Mouse (Mus musculus) adrenal gland, postnatal 14 days (tissue): ENCODE data around the gene Faap24. TPM values are rescaled to one million over a fixed set of nuclear protein-coding genes. Genes with fewer than 3 reads are reported as not detected.

ENCODE experiments used
- DNase-seq: peaks from one replicate; pipeline ENCODE4 v3.0.0; 2021; ENCODE audit warnings: mixed read lengths
- total RNA-seq: library from RNA; stranded (reverse); gene quantifications from 2 replicates; pipeline ENCODE4 v1.2.3, GENCODE M21; 2021

Gene Faap24
- total RNA-seq, 1 experiment from 2014 or later: 5.6 TPM

DNA sequence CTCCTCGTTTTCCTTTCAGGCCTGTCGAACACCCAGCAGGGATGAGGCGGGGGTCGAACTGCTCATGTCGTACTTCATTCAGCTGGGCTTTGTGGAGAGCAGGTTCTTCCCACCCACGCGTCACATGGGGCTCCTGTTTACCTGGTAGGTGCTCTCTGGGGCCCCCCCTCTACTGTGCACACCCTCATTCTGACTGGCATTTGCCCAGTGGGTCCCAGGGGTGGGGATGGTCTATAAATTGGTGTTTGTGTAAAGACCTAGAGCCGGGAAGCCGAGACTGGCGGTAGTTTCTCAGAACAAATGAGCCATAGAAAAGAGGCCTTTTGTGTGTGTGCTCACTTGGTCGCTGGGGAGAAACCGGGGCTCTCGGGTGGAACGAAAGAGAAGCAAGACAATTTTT is 25.5 kb downstream of the Faap24 start:
- DNase-seq: no peak

DNA sequence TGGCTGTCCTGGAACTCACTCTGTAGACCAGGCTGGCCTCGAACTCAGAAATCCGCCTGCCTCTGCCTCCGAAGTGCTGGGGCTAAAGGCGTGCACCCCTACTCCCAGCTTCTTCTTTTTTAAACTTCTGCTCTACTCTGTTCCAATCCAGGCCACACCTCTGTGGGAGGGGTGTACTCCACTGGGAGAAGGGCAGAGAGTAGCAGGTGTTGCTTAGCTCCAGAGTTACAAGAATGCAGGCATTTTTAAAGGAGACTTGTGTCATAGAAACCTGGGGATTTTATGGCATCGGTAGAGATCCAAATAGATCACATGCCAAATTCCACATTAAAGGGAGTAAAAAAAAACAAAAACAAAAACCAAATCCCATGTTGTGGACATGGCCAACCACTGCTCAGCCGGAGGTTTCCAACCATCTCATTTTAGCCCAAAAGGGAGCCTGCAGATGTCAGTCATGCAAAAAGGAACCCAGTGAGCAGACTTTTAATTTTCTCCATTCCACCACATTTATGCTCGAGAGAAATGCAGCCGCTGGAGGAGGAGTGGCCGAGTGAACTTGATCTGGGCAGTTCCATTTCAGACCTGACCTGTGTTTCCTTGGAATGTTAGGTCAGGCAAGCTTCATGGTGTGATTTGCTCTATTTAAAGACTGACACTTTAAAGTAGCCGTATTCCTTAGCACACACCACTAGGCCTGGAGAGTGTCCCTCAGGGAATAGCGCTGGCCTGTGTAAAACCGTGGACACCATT is 31.3 kb downstream of the Faap24 start:
- no peak for DNase-seq

- no peak for DNase-seq
Measured at GRCm38 (mm10) chr7:35362868-35363267, 33.8 kb downstream of the Faap24 start.

DNA sequence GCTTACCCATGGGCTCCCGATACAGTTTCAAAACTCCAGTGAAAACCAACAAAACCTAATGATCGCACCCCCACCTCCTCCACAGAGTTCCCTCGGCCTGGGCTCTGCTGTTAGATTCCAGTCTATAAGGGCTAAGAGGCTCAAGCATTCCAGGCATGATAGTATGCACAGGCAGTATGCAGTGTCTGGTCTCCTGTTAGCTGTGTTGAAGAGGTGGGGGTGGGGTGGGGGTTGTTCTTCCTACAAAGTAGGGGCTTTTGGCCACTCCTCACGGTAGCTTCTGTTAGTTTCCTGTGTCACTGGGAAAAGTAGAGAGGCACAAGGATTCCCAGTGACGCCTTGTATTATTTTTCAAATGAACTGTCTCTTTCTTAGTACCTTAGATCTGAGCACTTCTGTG is 34.4 kb downstream of the Faap24 start:
- no peak for DNase-seq

DNA sequence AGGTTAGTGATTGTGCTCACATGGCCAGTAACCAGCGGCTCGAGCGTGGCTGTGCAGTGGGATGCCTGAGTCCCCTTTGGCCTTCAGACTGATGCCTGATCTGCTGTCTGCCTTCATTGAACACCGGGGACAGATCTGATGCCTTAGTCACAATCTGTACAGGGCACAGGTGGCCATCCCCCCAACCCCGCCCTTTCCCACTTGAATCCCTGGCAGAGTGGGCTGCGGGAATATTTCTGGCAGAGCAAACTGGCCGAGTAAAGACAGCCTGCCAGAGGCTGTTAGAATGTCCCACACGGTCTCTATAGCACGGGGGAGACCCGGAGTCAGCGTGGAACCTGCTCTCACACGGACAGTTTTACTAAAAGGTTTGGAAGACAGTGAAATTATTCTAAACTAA is 39.0 kb downstream of the Faap24 start:
- no peak for DNase-seq

DNA sequence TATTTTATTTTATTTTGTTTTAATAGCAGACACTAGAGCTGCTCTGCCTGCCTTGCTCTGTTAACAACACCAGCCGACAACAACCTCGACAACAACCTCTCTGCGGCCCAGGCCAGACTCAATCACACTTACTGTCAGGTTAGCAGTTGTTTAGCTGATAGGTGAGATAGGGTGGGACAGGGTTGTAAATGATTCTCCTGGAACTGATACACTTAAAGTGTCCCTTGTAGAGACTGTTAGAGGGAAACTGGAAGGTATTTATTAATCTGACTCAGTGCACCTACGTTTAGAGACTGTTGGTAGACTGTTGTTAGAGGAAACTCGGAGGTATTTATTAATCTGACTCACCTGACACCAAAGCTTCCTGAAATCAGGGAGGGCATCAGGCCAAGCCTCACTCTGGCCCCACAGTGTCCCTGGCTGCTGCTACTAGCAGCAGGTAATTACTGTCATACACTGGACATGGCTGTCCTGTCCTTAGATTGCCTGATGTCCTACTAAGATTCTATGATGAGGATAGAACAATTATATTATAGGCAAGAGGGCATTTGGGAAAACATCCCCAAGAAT is 41.2 kb downstream of the Faap24 start:
- no peak for DNase-seq

GRCm38 (mm10) chr7:35353306-35353705 is 43.3 kb downstream of the Faap24 start:
- no peak for DNase-seq

DNA sequence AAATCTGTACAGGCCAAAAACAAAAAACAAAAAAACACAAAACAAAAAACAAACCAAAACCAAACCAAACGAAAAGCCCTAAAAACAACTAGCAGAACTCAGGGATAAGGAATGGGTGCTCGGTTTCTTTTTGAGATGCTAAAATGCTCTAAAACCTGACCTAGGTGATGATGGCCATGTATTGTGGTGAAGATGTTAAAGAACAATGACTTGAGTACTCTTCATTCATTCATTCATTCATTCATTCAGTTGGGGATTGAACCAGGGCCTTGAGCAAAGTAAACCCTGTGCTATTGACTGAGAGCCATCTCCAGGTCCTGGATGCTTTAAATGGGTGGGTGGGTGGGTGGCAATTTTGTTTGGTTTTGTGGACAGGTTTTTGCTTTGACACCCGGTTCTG is 45.5 kb downstream of the Faap24 start:
- no peak for DNase-seq

DNA sequence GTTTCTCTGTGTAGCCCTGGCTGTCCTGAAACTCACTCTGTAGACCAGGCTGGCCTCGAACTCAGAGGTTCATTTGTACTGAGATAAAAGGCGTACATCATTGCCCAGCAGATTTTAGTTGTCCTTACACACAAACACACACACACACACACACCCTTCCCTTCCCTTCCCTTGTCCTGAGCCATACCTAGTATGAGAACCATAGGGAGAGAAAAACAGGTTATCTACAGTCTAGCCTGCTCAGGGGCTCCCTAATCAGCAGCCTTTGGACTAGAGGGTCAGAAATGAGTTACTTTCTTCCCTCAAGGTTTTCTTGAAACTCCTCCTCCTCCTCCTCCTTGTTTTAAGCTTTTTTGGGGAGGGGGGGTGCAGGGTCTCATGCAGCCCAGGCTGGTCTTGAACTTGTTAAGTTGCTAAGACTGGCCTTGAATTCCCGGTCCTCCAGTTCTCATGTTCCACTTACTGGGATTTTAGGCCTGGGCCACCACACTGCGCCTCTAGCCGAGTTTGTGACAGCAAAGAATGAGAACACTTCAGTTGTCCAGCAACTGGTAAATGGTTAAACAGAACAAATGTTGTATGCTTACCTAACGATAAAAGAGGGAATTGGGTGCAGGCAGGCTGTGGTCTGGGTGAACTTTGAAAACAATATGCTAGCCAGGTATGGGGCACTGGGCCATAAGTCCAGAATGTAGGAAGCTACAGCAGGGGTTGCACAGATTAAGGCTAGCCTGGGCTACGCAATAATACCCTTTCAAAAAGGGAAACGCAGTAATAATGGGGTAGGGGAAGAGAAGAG is 46.6 kb downstream of the Faap24 start:
- DNase-seq: no peak

DNA sequence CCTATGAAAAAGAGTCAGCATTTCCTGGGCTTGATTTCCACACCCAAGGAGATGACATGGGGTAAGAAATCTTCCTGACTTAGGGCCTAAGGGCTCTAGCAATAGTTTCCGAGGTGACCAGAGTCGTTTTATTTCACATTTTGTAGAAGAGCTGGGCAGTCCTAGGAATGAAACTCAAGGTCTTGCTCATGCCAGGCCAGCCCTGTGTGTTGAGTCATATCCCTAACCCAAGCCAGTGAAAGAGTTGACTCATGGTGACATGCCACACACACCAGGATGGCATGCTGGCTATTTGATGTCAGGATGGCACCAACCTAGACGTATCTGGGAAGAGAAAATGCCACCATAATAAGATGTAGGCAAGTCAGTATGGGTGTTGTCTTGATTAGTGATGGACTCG is 47.6 kb downstream of the Faap24 start:
- DNase-seq: peak; percentile 57

DNA sequence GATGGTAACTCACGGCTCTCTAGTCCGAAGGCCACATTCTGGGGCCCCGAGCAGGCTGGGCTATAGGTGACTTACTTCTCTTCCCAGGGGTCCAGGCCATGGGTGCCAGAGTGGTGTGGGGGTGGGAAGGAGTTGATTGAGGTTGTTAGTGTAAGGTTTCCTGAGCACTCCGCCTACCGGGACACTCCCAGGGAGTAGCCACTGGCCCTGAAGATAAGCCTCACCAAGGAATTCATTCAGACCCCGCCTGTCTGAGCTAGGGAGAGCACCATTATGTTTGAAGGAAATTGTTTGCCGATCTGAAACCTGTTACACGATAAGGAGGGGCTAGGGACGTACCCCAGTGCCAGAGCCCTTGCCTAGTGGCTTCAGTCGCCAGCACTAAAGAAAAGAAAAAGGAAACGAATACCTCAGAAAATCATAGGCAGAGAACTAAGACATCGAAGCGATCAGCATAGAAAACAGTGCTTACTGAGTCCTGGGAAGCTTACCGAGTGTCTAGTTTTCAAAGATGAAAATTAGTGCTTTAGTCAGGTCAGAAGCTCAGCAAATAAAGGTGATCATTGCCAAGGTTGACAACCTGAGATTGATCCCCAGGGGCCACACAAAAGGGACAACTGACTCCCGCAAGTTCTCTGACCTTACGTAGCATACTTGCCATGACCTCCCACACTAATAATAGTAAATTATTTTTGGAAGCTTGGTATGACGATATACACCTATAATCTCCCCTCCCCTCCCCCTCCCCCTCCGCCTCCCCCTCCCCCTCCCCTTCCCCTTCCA is 48.5 kb downstream of the Faap24 start:
- no peak for DNase-seq

GRCm38 (mm10) chr7:35344785-35345330 is 51.8 kb downstream of the Faap24 start:
- DNase-seq: no peak

DNA sequence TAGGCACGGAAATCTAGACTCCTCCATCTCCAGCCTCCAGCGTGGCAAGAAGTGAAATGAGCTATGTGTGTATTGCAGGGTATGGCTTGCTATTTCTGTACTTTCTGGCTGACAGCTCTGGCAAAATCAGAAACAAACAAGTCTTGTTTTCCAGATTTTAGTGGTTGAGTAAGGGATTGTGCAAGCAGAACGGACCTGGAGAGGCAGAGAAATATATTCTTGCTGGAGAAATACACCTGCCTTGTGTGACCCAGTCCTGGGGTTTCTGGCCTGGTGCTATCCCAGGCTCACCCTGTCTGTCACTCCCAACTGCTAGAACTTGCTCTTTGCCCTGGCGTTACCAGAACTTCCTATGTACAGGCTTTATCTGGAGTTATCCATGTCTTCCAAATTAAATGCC is 54.1 kb downstream of the Faap24 start:
- no peak for DNase-seq

Other genes with a start within 250 kb of the Faap24 start
- gene Slc7a10, start 210.5 kb downstream of the Faap24 start, total RNA-seq: 1.5 and 3.6 TPM in 2 replicates
- gene Lrp3, start 181.3 kb downstream of the Faap24 start, total RNA-seq: 15.1 and 18.3 TPM in 2 replicates
- 14.0 and 17.1 TPM in 2 replicates for gene Gpatch1, start 78.4 kb downstream of the Faap24 start, total RNA-seq
- 2.8 and 4.7 TPM in 2 replicates for gene Rhpn2, start 62.7 kb downstream of the Faap24 start, total RNA-seq
- 16.9 and 18.4 TPM in 2 replicates for gene Cep89, start 199 bp upstream of the Faap24 start, total RNA-seq
- gene Slc7a9, start 52.0 kb upstream of the Faap24 start, total RNA-seq: not detected in 2 replicates
- not detected in 2 replicates for gene Tdrd12, start 140.9 kb upstream of the Faap24 start, total RNA-seq
- gene Nudt19, start 159.5 kb upstream of the Faap24 start, total RNA-seq: 56.6 and 59.6 TPM in 2 replicates
- gene Rgs9bp, start 188.7 kb upstream of the Faap24 start, total RNA-seq: 0.37 and 0.56 TPM in 2 replicates
- 30.7 and 33.6 TPM in 2 replicates for gene Ankrd27, start 189.4 kb upstream of the Faap24 start, total RNA-seq